Mouse (Mus musculus) kidney, adult 2 months (tissue): ENCODE measurements around the gene Ercc1.

Experiments used
- CTCF ChIP-seq: fragments of 200-500 bp; conservative IDR thresholded peaks from 2 replicates; pipeline ENCODE4 v1.5.1; 2011; ENCODE audit warnings: low read depth, mild to moderate bottlenecking, control low read depth, low read length, moderate library complexity, mixed read lengths; ENCODE audit not compliant: insufficient read depth, insufficient read length
- POLR2A ChIP-seq: fragments of 200-500 bp; IDR thresholded peaks from one replicate; pipeline ENCODE4 v1.6.1; 2011; ENCODE audit warnings: low read depth, low read length, control low read depth

- TF ChIP-seq POLR2A: no peak
- TF ChIP-seq CTCF: no peak
Measured at GRCm38 (mm10) chr7:19331910-19332309, 12.7 kb upstream of the Ercc1 start.
